Mouse (Mus musculus) testis, postnatal 10 days (tissue): ENCODE results near the gene Dkc1.

Source experiments
- DNase-seq: peaks from one replicate; pipeline ENCODE4 v3.0.0; 2021; ENCODE audit warnings: low spot score

The Dkc1 gene

GRCm38 (mm10) chrX:75095369-75096162, at the start of gene Dkc1:
Gene Dkc1 (plus strand): TSS chrX:75095854.
- DNase-seq, result peak; percentile 86

GRCm38 (mm10) chrX:75045931-75046330, 49.7 kb upstream of the Dkc1 start:
- no peak for DNase-seq

GRCm38 (mm10) chrX:75046921-75047635, 48.6 kb upstream of the Dkc1 start:
- no peak for DNase-seq

GRCm38 (mm10) chrX:75056120-75056775, 39.4 kb upstream of the Dkc1 start:
- DNase-seq, result no peak

GRCm38 (mm10) chrX:75082351-75082750, 13.3 kb upstream of the Dkc1 start:
- DNase-seq, result peak; percentile 45

- DNase-seq, result peak; percentile 41
Measured at GRCm38 (mm10) chrX:75083982-75084773, 11.5 kb upstream of the Dkc1 start.

GRCm38 (mm10) chrX:75084774-75085508, 10.7 kb upstream of the Dkc1 start, which contains the start of gene Gab3:
Gene Gab3 (minus strand): TSS chrX:75085458.
- DNase-seq, result peak; percentile 60

GRCm38 (mm10) chrX:75085654-75086053, 10.0 kb upstream of the Dkc1 start:
- DNase-seq, result no peak

- DNase-seq, result peak; percentile 36
Measured at GRCm38 (mm10) chrX:75096163-75096770, 613 bp downstream of the Dkc1 start.

- DNase-seq, result no peak
Measured at GRCm38 (mm10) chrX:75098799-75099198, 3.1 kb downstream of the Dkc1 start.

- no peak for DNase-seq
Measured at GRCm38 (mm10) chrX:75102293-75102692, 6.6 kb downstream of the Dkc1 start.

GRCm38 (mm10) chrX:75115550-75115949, 19.9 kb downstream of the Dkc1 start:
- DNase-seq, result no peak

- no peak for DNase-seq
Measured at GRCm38 (mm10) chrX:75125606-75126005, 30.0 kb downstream of the Dkc1 start.

GRCm38 (mm10) chrX:75126893-75127292, 31.2 kb downstream of the Dkc1 start:
- no peak for DNase-seq

- DNase-seq, result no peak
Measured at GRCm38 (mm10) chrX:75128333-75128980, 32.8 kb downstream of the Dkc1 start.

GRCm38 (mm10) chrX:75129474-75129873, 33.8 kb downstream of the Dkc1 start:
- DNase-seq, result no peak

GRCm38 (mm10) chrX:75130467-75131160, 35.0 kb downstream of the Dkc1 start, which contains the start of gene Mpp1:
Gene Mpp1 (minus strand): TSS chrX:75131016.
- DNase-seq, result peak; percentile 81

- no peak for DNase-seq
Measured at GRCm38 (mm10) chrX:75136938-75137337, 41.3 kb downstream of the Dkc1 start.

- DNase-seq, result no peak
Measured at GRCm38 (mm10) chrX:75137729-75138128, 42.1 kb downstream of the Dkc1 start.

GRCm38 (mm10) chrX:75138182-75138581, 42.5 kb downstream of the Dkc1 start:
- DNase-seq, result no peak
